ENCODE assay signal across 17 mouse cellular contexts in the genomic region with DNA sequence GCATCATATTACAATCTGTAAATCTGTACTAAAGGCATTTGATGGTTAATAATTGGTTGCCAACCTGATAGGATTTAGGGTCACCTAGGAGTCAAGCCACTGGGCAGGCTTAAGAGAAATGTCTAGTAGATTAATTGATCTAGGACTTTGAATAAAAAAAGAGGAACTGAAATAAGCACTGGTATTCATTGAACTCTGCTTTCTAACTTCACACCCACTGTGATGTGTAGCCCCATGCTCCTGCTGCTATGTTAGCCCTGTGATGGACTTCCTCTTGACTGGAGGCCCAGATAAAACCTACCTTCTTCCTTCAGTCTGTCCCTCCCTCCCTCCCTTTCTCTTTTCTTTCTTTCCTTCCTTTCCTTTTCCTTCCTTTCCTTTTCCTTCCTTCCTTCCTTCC. TPM values are rescaled to one million over a fixed set of nuclear protein-coding genes. Genes with fewer than 3 reads are reported as not detected.
DNase-seq lines count a peak whose midpoint lies in the region; ATAC-seq and TF ChIP-seq lines count a peak whose summit lies in the region.
"Had no signal": no experiment of that assay in that cellular context is flagged by ENCODE, and none has a peak within 500 bp of the region (broad histone marks: within the 10 kb centered on the region; RNA-seq: fewer than 3 reads in every experiment).

No protein-coding gene starts in this region.

- no peaks in the 10 kb centered on the region for H3K9me3 ChIP-seq in CH12.LX (replicated peaks; ENCODE audit: low read length)
- H3K9me3 ChIP-seq: embryonic facial prominence, embryonic 15.5 days; forebrain, embryonic 15.5 days; heart, embryonic 12.5 days; hindbrain, embryonic 15.5 days had no signal

- peaks cover 27 to 48% of the 10 kb centered on the region in 2 experiments for H3K36me3 ChIP-seq in CH12.LX (replicated peaks in 1 of 2; ENCODE audit: control insufficient read depth in 1 of 2, insufficient read depth in 1 of 2, low read length in 1 of 2)

- no peak overlapping the region for H3K4me2 ChIP-seq in CH12.LX (ENCODE audit: insufficient read depth, low read depth, poor library complexity, severe bottlenecking)
- H3K4me2 ChIP-seq: embryonic facial prominence, embryonic 15.5 days; forebrain, embryonic 15.5 days; heart, embryonic 12.5 days; hindbrain, embryonic 15.5 days had no signal

- dilution Hi-C loops in CH12.LX (cut with MboI; ENCODE audit: extremely low pct_ligation_motif_present, extremely low pct_unique_long_range_greater_than_20kb, low sequenced_read_pairs): no loop called here

- H3K4me3 ChIP-seq in CH12.LX (replicated peaks in 1 of 3; ENCODE audit: low read depth in 2 of 3, low read length in 2 of 3, poor library complexity in 1 of 3): no peak overlapping the region
- H3K4me3 ChIP-seq: embryonic facial prominence, embryonic 15.5 days; forebrain, embryonic 15.5 days; heart, embryonic 12.5 days; hindbrain, embryonic 15.5 days had no signal

- no peak for TF ChIP-seq POLR2A in CH12.LX (IDR thresholded peaks at IDR 0.05; ENCODE audit: low read depth, low read length)

- no peak for TF ChIP-seq CTCF in CH12.LX (conservative IDR thresholded peaks at IDR 0.05 in 1 of 2, IDR thresholded peaks at IDR 0.05 in 1 of 2; ENCODE audit: low read depth in 2 of 2, low read length in 2 of 2)

- DNase-seq in CH12.LX (ENCODE audit: extremely low read depth): peak; percentile 49
- DNase-seq in cerebellum, postnatal 4 days (ENCODE audit: low spot score in 2 of 2): no peak
- DNase-seq in urinary bladder, postnatal 25 days (ENCODE audit: low spot score): no peak
- DNase-seq: adrenal gland, postnatal 10 days; cerebellum, adult 11-12 months; cerebellum, adult 9-11 months; cerebellum, postnatal 36 days; embryo, embryonic 11 days; gastrocnemius, postnatal 10 days had no signal

- 0 out of 2 replicates have a peak, but pooled peaks have one; percentile 31 for TF ChIP-seq EP300 in CH12.LX (IDR thresholded peaks at IDR 0.05; ENCODE audit: low read length)

- no peak overlapping the region for H3K9ac ChIP-seq in CH12.LX (ENCODE audit: insufficient read depth, low read depth)
- H3K9ac ChIP-seq: embryonic facial prominence, embryonic 15.5 days; forebrain, embryonic 15.5 days; heart, embryonic 12.5 days; hindbrain, embryonic 15.5 days had no signal

- no peak for TF ChIP-seq RAD21 in CH12.LX (IDR thresholded peaks at IDR 0.05; ENCODE audit: low read depth, low read length)

- no peaks in the 10 kb centered on the region for H3K79me2 ChIP-seq in CH12.LX (replicated peaks; ENCODE audit: control insufficient read depth, extremely low read depth, insufficient read depth, poor library complexity, severe bottlenecking)

- H3K27me3 ChIP-seq in CH12.LX (replicated peaks): no peaks in the 10 kb centered on the region
- H3K27me3 ChIP-seq: embryonic facial prominence, embryonic 15.5 days; forebrain, embryonic 15.5 days; heart, embryonic 12.5 days; hindbrain, embryonic 15.5 days had no signal

- in situ Hi-C loops in CH12.LX (cut with MboI; ENCODE audit: low pct_ligation_motif_present, low pct_unique_long_range_greater_than_20kb, low sequenced_read_pairs): no loop called here

- peaks cover 0 to 10% of the 10 kb centered on the region in 2 experiments; a peak in 3 of 4 replicates for H3K4me1 ChIP-seq in CH12.LX (ENCODE audit: control insufficient read depth in 1 of 2, insufficient read depth in 2 of 2)
- H3K4me1 ChIP-seq: embryonic facial prominence, embryonic 15.5 days; forebrain, embryonic 15.5 days; hindbrain, embryonic 15.5 days had no signal

- no peak overlapping the region for H3K27ac ChIP-seq in CH12.LX (ENCODE audit: insufficient read depth, low read depth)
- H3K27ac ChIP-seq: embryonic facial prominence, embryonic 15.5 days; forebrain, embryonic 15.5 days; hindbrain, embryonic 15.5 days had no signal

- ATAC-seq in common myeloid progenitor, adult 5-6 weeks (replicated peaks; ENCODE audit: low read depth, poor library complexity, severe bottlenecking): peak; percentile 47; the same call in 1 of the 2 replicates
- ATAC-seq in monocyte, adult 5-6 weeks (replicated peaks; ENCODE audit: insufficient number of reproducible peaks, low FRiP score, low TSS enrichment, poor library complexity, severe bottlenecking): peak; percentile 58
- no peak for ATAC-seq in erythroblast, adult 5-6 weeks (replicated peaks; ENCODE audit: low FRiP score, poor library complexity, severe bottlenecking)
- ATAC-seq: forebrain, embryonic 15.5 days; intestine, embryonic 16.5 days had no signal

TF ChIP-seq in CH12.LX, 34 proteins besides CTCF, POLR2A, EP300 and RAD21:
- TF ChIP-seq CHD2 (IDR thresholded peaks at IDR 0.05; ENCODE audit: low read length) (no peak), IRF4 (IDR thresholded peaks at IDR 0.05; ENCODE audit: low read depth, low read length) (peak; percentile 64)

RNA-seq across cellular contexts. Expression of a gene that starts 29.1 kb away (rescaled TPM):
- total RNA-seq in CH12.LX (2012; rRNA removed) (10.9 and 11.6 TPM in 2 replicates), CH12.LX (2014; rRNA removed) (15.2 and 16.3 TPM in 2 replicates)
- polyA plus RNA-seq in CH12.LX (2012; ENCODE audit: insufficient read length, low read depth): 12.5 and 13.9 TPM in 2 replicates
- 29.0 and 29.1 TPM in 2 replicates for total RNA-seq in common myeloid progenitor, adult 5-6 weeks (2017)
- total RNA-seq in monocyte, adult 5-6 weeks (2017): 72.4 to 106 TPM (median 81.4 TPM) in 3 replicates
- 46.5 and 50.8 TPM in 2 replicates for total RNA-seq in erythroblast, adult 5-6 weeks (2015; ENCODE audit: low replicate concordance)
- total RNA-seq in erythroblast, adult 5-6 weeks (2017; ENCODE audit: low replicate concordance): 86.6 and 127 TPM in 2 replicates

RNA-seq across cellular contexts. Expression of a gene that starts 57.0 kb away (rescaled TPM):
- total RNA-seq in CH12.LX (2012; rRNA removed) (43.1 and 45.7 TPM in 2 replicates), CH12.LX (2014; rRNA removed) (104 and 112 TPM in 2 replicates)
- 65.0 and 74.6 TPM in 2 replicates for polyA plus RNA-seq in CH12.LX (2012; ENCODE audit: insufficient read length, low read depth)
- total RNA-seq in common myeloid progenitor, adult 5-6 weeks (2017): 106 and 124 TPM in 2 replicates
- total RNA-seq in monocyte, adult 5-6 weeks (2017): 253 to 335 TPM (median 321 TPM) in 3 replicates
- total RNA-seq in erythroblast, adult 5-6 weeks (2015; ENCODE audit: low replicate concordance): 44.4 and 53.1 TPM in 2 replicates
- total RNA-seq in erythroblast, adult 5-6 weeks (2017; ENCODE audit: low replicate concordance): 53.5 and 75.7 TPM in 2 replicates

RNA-seq across cellular contexts. Expression of a gene that starts 58.8 kb away (rescaled TPM):
- total RNA-seq in CH12.LX (2012; rRNA removed) (8.1 and 9.2 TPM in 2 replicates), CH12.LX (2014; rRNA removed) (14.8 and 15.6 TPM in 2 replicates)
- polyA plus RNA-seq in CH12.LX (2012; ENCODE audit: insufficient read length, low read depth): 9.5 and 10.7 TPM in 2 replicates
- total RNA-seq in common myeloid progenitor, adult 5-6 weeks (2017): 12.3 and 21.9 TPM in 2 replicates
- 0.19 to 0.85 TPM (median 0.57 TPM) in 3 replicates for total RNA-seq in monocyte, adult 5-6 weeks (2017)
- total RNA-seq in erythroblast, adult 5-6 weeks (2015; ENCODE audit: low replicate concordance): 0.38 and 4.8 TPM in 2 replicates
- 1.8 and 9.5 TPM in 2 replicates for total RNA-seq in erythroblast, adult 5-6 weeks (2017; ENCODE audit: low replicate concordance)

RNA-seq across cellular contexts. Expression of a gene that starts 59.1 kb away (rescaled TPM):
- total RNA-seq in CH12.LX (2012; rRNA removed) (58.6 and 69.5 TPM in 2 replicates), CH12.LX (2014; rRNA removed) (131 and 159 TPM in 2 replicates)
- 78.2 and 90.5 TPM in 2 replicates for polyA plus RNA-seq in CH12.LX (2012; ENCODE audit: insufficient read length, low read depth)
- total RNA-seq in common myeloid progenitor, adult 5-6 weeks (2017): 99.5 and 128 TPM in 2 replicates
- 127 to 152 TPM (median 136 TPM) in 3 replicates for total RNA-seq in monocyte, adult 5-6 weeks (2017)
- total RNA-seq in erythroblast, adult 5-6 weeks (2015; ENCODE audit: low replicate concordance): 68.3 and 70.5 TPM in 2 replicates
- 77.9 and 83.5 TPM in 2 replicates for total RNA-seq in erythroblast, adult 5-6 weeks (2017; ENCODE audit: low replicate concordance)
